Mouse (Mus musculus): ENCODE results near the gene Traf5. TPM values are rescaled to one million over a fixed set of nuclear protein-coding genes. Genes with fewer than 3 reads are reported as not detected.

Traf5 gene
- total RNA-seq, 2 experiments from 2014 or later, result 10.7 to 10.8 TPM

DNA sequence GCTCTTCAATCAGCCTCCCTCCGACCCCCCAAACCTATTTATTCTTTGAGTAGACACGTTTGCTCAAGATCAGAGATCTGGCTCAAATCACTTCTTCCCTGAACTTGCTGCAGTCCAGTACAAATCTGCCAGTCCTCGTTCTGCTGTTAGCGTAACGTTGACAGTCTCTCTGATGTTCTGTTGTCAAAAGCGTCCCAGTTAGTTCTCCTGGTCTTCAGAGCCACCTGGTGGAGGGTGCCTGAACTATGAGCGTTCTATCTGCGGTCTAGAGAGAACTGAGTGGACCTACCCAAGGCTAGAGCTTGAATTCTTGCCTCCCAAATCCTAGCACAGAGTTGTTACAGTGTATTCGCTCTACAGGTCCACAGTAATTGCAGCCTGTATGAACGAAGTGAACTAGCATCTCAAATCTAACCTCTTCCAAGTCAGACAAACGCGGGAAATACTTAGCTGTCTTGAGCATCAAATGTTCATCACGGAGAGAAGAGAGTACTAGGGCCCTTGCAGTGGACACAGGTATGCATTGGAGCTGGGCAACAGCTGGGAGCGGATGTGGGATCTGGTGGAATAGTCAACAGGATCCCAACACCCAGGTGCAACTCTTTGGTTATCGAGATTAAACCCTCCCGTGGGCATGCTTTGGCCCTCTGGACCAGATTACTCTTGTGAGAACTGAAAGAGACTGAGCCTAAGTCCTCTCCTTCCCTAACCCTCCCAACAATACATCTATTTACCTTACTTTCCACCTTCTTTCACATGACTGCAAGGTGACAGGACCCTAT, 711 bp upstream of the Traf5 start:
- peak; percentile 35 to 71 for DNase-seq (ENCODE audit: low spot score in 2 of 2)

DNA sequence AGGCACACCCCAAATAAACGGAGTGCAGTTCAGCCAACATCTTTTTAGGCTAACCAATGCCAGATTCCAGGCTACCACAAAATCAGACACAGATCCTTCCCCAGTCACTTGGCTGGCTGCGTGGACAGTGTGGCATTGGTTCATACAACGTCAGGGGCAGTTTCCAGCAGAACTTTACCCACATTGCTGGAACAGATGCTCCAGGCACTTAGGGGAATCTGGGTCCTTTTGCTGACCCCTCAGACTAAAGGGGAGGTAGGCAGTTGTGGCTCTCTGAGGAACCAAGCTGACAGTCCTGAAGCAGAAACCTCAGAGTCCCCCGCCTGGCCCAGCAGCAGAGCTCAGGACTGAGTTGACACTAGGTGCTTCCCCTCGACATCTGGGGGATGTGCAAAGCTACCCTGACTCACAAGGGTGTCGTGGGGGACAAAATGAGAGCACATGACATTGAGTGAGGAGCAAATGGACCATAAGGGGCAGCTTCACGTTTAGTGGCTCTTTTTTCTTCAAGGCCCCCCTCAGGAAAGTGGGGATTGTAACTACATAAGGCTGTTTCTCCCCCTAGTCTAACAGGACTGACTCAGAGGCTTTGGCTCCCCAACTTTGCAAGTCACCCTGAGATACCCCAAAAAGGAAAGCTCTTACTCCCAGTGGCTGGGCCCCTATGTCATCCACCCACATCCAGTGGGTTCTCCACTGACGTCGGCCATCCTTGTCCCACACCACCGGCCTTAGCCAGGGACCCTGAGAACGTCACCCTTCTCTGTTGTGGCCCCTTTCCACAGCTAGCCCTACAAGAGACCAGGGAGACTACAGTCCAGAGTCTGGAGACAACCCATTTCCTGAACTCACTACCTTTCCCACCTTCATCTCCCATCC, 1.4 kb downstream of the Traf5 start:
- no peak for DNase-seq (ENCODE audit: low spot score in 2 of 2)

DNA sequence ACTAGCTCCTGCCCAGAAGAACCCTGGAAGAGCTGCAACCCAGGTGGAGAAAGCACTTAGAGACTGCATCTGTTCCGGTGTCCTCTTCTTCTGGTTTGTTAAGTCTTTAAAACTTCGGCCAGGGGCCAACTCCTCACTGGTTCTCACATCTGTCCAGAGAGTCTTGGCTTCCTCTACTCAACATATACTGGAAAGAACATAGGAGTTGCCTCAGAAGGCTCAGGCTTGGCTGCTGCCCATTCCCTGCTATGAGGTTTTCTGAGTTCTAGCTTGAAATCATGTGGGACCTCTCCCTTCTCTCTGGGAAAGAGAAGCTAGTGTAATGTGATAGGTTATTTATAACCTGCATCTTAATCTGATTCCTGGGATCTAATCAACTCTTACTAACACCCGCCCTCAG, 2.1 kb downstream of the Traf5 start:
- no peak for DNase-seq (ENCODE audit: low spot score in 2 of 2)

DNA sequence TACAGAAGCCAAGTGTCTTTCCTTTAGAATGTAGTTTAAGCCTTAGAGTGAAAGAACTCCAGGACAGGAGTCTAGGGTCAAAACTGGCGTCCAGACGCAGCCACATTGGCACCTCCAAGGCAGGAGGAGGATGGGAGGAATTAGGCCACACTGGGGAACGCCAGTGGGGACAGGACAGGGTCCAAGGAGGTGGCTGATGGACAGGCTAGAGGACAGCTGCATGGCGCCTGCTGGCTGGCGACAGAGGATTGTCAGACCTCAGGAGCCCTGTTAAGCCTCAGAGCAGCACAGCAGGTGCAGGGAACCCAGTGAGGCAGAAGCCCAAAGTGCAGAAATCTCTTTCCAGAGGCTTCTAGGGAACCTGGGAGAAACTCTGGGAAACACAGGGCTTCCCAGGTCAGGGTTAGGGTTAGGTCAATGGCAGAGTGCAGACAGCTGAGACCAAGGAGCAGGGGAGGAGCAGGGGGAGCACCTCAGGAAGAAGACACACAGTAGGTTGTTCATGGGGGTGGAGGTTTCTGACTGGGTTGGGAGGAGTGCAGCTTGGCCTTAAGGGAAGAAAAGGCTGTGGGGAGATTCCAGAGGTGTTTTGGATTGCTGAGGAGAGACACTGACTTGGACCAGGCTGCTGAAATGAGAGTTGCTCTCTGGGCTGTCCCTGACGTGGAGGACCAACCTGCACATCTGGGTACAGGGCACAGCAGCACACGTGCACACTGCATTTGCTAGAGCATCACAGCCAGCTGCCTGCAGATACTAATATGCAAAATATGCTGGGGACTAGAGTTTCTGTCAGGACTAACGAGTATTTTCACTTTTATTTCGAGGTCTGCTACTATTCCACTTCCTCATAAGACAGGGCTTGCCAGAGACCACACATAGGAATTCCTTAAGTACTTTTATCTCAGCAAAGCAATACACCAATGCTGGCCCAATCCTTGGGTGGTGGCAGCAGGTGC, 2.9 kb downstream of the Traf5 start:
- no peak for DNase-seq (ENCODE audit: low spot score in 2 of 2)

DNA sequence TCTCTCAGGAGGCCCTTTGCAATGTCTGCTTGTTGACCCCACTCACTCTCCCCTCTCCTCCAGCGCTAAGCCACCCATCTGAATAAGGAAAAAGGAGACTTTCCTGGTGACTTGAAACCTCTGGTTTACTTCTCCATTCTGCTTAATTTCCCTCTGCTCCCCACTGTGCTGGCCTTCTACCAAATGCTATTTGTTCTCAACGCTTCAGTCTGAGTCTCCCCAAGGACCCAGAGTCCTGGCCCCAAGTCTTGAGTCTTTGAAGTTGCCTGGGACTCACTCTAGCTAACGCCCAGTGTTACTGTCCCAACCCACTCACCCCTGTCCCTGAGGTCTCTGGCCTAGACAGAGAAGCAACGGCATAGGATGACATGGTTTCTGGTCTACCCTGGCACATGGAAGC, 4.3 kb downstream of the Traf5 start:
- DNase-seq (ENCODE audit: low spot score in 2 of 2), result no peak

DNA sequence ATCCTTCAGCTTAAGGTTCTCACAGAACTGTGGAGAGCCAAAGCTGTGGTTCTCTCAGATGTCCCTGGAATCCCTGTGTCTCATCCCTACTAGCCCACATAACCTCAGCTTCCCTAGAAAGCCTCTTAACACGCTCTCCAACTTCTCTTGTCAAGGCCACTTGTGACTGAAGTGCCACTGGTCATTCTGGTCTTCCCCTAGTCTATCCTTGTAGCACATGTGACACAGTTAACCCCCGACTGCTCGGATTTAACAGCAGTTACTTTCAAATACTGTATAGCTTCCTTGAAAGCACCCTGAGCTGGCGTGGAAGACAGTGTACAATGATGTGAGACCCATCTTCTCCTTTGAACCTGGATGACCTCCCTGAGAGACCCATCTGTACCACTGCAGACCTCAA, 5.3 kb downstream of the Traf5 start:
- DNase-seq (ENCODE audit: low spot score in 2 of 2), result no peak

DNA sequence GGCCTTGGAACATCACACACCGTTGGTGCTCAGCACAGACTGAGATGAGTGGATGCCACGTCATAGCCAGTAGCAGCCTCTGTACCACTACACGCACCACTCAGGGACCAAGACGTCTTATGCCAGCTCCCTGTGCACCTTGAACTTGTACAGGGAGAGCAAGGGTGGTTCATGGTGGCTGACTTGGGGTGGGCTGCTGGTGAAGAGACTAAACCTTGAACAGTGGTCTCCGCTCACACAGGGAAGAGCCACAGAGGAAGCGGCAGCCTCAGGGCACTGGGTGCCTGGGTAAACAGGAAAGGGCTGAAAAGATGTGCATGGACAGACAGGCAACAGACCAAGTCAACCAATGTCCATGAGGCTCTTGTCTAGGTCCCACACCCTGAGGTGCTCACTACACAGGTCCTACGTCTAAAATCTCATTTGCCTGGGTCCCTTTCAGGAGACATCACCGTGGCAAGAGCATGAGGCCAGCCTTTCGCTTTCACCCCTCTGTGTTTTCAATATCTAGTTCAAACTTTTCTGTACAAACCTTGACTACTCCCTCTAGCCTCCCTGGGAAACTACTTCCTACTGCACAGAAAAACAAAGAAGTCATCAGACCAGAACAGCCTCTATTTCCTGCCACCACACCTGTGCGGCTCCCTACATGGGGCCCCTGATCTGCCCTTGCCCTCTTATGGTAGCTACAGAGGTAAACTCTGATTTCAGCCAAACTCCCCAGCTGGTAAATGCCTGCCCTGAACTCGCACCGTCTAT, 5.9 kb downstream of the Traf5 start:
- no peak for DNase-seq (ENCODE audit: low spot score in 2 of 2)

DNA sequence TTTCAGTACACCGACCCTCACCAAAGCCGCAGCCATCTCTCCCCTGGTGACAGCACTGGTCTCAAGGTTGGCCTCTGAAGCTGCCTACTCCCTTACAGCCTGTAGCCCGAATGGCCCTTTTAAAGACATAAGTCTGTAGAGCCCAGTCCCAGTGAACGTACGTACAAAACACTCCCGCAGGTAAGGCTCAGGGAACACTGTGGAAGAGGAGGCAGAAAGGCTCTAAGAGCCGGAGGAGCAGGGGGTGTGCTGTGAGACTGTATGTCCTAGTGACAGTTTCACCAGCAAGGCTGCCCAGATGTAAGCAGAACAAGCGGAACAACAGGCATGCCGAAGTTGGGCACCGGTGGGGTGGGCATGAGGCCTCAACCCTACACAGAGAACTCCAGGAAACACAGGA, 7.1 kb downstream of the Traf5 start:
- DNase-seq (ENCODE audit: low spot score in 2 of 2), result no peak

DNA sequence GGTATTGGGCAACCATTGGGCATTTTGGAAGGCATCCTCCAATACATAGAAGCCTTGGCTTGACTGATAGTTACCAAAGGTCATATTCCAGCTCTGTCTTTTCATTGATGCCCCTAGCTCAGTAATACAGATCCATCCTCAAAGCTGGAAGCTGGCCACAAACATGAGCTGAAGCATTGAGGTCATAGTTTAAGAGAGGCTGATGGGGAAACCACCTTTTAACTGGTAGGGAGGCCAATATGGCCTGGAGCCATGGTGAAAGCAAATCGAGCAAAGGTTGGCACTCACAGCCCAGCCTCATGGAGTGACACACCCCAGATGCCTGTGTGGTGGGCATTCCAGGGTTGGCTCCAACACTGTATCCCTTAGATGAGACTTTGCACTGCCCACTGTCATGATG, 9.7 kb downstream of the Traf5 start:
- DNase-seq (ENCODE audit: low spot score in 2 of 2), result no peak

DNA sequence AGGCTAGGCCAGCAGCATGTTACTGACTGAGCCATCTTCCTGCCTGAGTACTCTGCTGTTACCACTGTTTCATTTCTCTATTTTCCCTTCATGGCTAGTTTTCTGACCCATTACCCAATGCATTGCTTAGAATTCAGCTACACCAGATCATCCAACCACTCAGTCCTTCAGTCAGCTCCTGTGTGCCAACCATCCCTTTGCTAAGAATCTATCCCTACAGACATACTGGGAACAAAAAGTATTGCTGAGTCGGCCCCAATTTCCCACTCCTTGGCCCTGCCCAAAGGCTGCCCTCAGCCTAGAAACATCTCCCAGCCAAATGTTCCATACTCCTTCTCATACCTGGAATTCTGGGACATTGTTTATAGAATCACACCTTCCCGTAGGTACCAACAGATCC, 11.2 kb downstream of the Traf5 start:
- DNase-seq (ENCODE audit: low spot score in 2 of 2), result no peak

DNA sequence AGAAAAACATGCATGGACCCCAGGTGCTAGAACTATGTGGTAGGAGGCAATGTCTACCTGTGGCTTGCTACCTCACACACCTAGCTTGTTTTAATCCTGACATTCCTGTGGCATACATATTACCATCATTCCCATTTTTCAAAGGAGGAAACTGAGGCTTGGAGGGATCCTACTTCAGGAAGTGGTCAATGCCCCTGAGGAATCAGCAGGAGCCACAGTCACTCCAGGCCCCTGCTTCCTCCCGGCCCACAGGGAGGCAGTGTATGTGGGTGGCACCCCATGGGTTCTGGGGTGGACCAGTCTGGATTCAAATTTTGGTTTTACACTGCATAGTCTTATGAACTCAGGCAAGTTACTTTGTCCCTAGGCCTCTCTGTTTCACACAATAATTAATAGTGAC, 13.2 kb downstream of the Traf5 start:
- no peak for DNase-seq (ENCODE audit: low spot score in 2 of 2)

DNA sequence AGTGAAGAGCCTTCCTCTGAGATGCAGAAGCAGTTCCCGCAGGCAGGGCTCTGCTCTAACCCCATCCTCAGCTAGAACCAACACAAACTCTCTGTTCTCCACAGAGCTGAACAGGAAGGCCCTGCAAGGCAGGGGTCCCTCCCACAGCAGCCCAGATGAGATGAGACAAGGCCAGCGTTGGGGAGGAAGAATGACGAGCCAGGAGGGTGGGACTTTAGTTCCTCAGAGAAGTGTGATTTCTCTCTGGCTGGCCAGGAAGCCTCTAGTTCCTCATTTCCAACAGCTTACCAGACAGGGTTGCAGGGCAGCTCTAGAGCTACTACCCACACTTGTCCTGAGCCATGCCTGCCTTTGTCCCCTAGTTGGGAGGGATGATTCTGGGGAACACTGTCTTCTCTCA, 14.0 kb downstream of the Traf5 start:
- no peak for DNase-seq (ENCODE audit: low spot score in 2 of 2)

DNA sequence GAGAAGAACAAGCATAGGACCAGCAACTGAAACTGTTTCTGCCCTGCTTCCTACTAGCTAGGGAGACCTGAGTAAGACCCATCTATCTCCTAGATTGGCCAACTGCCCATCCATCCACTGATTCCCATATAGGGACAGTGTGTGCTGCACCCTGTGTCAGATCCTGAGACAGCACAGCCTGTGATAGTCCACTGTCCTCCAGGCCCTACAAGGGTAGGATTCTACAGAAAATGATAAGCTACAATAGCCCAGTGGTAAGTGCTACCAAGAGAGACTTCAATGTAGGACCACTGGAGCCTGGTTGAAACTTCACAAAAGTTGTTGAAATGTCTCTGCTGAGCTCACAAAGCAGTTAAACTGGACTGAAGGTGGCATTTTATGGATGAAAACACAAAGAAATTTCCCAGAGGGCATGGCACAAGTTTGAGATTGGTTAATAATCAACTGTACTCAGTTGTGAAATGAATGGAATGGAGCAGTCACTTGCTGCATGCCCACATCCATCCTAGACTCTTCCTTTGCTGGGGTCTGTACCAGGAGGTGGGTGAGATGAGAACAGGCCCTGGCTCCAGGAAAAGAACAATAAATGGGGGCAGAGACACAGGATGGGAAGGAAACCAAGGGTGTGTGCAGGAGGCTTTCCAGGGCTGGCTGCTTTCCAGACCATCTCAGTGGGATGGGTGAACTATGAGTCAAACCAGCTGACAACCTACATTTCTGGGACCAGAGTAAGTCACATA, 15.4 kb downstream of the Traf5 start:
- DNase-seq (ENCODE audit: low spot score in 2 of 2), result no peak

DNA sequence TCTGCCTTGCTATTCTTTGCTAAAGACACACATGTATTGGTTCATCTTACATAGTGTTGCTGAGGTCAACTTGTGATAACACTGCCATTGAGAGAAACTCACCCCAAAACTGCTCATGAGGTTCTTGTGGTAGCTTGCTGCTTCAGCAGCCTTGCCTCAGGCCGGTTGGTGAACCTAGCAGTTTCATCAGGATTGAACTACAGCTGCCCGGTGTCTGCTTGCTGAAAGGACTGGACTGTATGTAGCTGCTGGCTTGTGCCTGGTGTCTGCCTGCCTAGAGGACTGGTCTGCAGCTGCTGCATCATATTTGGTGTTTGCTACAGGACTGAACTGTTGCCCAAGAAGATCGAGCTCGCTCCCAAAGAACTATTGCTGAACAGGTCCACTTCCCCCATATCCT, 16.3 kb downstream of the Traf5 start:
- no peak for DNase-seq (ENCODE audit: low spot score in 2 of 2)

DNA sequence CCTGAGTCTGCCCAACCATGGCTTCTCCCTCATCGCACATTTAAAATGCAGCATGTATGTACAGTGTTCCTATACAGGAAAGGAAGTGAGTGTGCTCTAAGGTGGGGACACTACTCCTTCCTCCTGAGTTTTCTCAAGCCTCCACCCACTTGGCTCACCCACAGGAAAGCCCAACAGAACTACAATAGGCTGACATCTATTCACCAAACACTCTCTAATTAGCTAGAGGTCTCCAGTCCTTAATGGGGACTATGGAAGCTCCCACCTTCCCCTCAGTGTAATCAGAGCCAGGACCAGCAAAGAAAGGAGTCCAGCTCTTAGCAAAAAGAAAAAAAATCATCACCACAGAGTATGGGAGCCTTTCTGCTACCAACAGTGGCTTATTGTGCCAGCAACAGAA, 17.5 kb downstream of the Traf5 start:
- no peak for DNase-seq (ENCODE audit: low spot score in 2 of 2)

DNA sequence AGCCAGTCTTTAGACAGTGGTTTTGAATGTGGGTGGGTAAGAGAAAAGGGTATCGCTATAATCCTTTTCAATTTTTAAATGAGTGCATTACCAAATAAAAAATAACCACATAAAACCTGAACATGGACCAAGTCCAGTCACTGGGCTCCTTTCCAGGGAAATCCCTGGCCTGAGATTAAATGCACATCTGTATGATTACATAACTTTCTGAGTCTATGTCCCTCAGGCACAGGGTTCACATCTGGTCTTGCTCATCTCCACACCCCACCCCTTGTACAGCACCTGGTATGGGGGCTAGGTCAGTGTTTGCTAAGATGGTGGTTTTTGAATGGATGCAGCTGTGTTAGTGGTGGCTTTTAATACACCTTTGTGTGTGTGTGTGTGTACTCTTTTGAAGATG, 19.9 kb downstream of the Traf5 start:
- no peak for DNase-seq (ENCODE audit: low spot score in 2 of 2)

DNA sequence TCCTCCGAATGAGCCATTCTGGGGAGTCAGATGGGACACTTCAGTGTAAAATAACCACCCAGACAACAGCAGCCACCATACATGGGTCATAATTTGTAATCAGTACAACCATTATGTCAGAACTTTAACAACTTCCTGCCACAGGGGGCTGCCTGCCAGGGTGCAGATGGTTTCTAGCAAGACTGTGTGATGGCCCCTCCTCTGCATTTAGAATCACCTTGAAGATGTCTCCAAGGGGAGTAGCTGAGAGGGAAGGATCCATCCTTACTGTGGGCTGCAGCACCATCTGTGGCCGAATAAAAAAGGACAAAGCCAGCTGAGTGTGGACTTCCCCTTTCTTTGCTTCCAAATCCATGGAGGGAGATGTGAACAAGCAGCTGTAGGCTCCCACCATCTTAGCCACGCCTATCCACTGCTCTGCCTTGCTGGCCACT, 21.7 kb downstream of the Traf5 start:
- no peak for DNase-seq (ENCODE audit: low spot score in 2 of 2)

DNA sequence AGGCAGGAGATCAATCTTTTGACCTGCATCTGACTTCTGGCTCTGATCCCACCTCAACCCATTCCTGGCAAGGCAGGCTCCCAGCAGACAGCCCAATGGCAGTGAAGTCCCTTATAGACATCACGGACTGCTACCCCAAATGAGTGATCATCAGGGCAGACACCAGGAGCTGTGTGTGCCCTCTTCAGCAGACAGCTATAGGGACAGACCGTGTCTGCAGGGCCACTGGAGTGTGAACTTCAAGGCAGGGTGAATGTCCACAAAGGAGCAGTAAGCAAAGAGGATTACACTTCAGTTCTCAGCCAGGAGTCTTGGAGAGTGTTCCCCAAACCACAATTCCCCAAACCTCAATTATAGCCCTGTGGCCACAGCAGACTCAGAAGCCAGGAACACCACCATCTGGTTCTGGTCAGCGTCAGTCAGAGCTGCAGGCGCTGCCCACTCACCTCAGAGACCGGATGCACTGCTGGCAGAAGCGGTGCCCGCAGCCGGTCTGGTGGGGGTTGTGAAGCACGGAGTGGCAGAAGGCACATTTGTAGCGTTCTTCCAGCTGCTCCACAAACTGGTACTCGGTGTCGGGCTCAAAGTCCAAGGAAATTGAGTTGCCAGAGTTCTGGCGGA, 22.3 kb downstream of the Traf5 start:
- DNase-seq (ENCODE audit: low spot score in 2 of 2), result no peak

DNA sequence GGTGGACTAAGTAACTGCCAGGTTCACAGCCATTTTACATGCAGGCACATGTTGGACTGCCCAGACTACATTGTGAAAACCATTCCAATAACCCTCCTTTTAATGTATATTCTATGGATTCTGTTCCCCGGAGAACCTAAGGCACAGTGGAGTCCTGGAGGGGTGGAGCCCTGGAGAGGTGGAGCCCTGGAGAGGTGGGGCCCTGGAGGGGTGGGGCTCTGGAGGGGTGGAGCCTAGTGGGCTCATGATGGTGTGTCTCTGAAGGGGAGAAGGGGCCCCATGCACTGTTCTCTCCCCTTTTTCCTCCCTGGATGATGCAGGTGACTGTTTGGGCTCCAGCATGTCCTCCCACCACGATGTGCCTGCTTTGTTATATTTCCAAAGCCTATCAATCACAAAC, 24.2 kb downstream of the Traf5 start:
- DNase-seq (ENCODE audit: low spot score in 2 of 2), result no peak

Data from adrenal gland, postnatal 4 days (tissue).